Mouse (Mus musculus): ENCODE measurements around the gene Epn3. TPM values are rescaled to one million over a fixed set of nuclear protein-coding genes. Genes with fewer than 3 reads are reported as not detected.

The Epn3 gene
- total RNA-seq, 2 experiments from 2014 or later, result 33.3 to 48.4 TPM

GRCm38 (mm10) chr11:94471740-94472584 lies 27.8 kb downstream of the Epn3 start:
- DNase-seq (ENCODE audit: low spot score in 2 of 2), result no peak

- DNase-seq (ENCODE audit: low spot score in 2 of 2), result no peak
Observed at GRCm38 (mm10) chr11:94470391-94470790, 29.4 kb downstream of the Epn3 start.

GRCm38 (mm10) chr11:94469136-94470064 lies 30.4 kb downstream of the Epn3 start:
- DNase-seq (ENCODE audit: low spot score in 2 of 2), result no peak

- DNase-seq (ENCODE audit: low spot score in 2 of 2), result no peak
Observed at GRCm38 (mm10) chr11:94468582-94469064, 31.2 kb downstream of the Epn3 start.

GRCm38 (mm10) chr11:94466333-94466855 lies 33.4 kb downstream of the Epn3 start:
- no peak for DNase-seq (ENCODE audit: low spot score in 2 of 2)

GRCm38 (mm10) chr11:94464170-94464569 lies 35.6 kb downstream of the Epn3 start:
- DNase-seq (ENCODE audit: low spot score in 2 of 2), result no peak

GRCm38 (mm10) chr11:94461856-94462255 lies 37.9 kb downstream of the Epn3 start:
- no peak for DNase-seq (ENCODE audit: low spot score in 2 of 2)

GRCm38 (mm10) chr11:94457001-94457400 lies 42.8 kb downstream of the Epn3 start:
- DNase-seq (ENCODE audit: low spot score in 2 of 2), result no peak

- DNase-seq (ENCODE audit: low spot score in 2 of 2), result no peak
Observed at GRCm38 (mm10) chr11:94456347-94456746, 43.4 kb downstream of the Epn3 start.

GRCm38 (mm10) chr11:94455161-94455820 lies 44.5 kb downstream of the Epn3 start:
- DNase-seq (ENCODE audit: low spot score in 2 of 2), result no peak

GRCm38 (mm10) chr11:94454756-94455155 lies 45.0 kb downstream of the Epn3 start:
- no peak for DNase-seq (ENCODE audit: low spot score in 2 of 2)

GRCm38 (mm10) chr11:94451091-94451773 lies 48.5 kb downstream of the Epn3 start:
- no peak for DNase-seq (ENCODE audit: low spot score in 2 of 2)

GRCm38 (mm10) chr11:94449886-94450285 lies 49.9 kb downstream of the Epn3 start:
- no peak for DNase-seq (ENCODE audit: low spot score in 2 of 2)

- no peak for DNase-seq (ENCODE audit: low spot score in 2 of 2)
Observed at GRCm38 (mm10) chr11:94449239-94449638, 50.5 kb downstream of the Epn3 start.

GRCm38 (mm10) chr11:94447017-94447416 lies 52.8 kb downstream of the Epn3 start:
- DNase-seq (ENCODE audit: low spot score in 2 of 2), result no peak

- no peak for DNase-seq (ENCODE audit: low spot score in 2 of 2)
Observed at GRCm38 (mm10) chr11:94445300-94445699, 54.5 kb downstream of the Epn3 start.

GRCm38 (mm10) chr11:94444829-94445228 lies 54.9 kb downstream of the Epn3 start:
- DNase-seq (ENCODE audit: low spot score in 2 of 2), result no peak

GRCm38 (mm10) chr11:94441752-94442151 lies 58.0 kb downstream of the Epn3 start:
- no peak for DNase-seq (ENCODE audit: low spot score in 2 of 2)

- DNase-seq (ENCODE audit: low spot score in 2 of 2), result no peak
Observed at GRCm38 (mm10) chr11:94441122-94441521, 58.7 kb downstream of the Epn3 start.

GRCm38 (mm10) chr11:94440421-94440820 lies 59.4 kb downstream of the Epn3 start:
- no peak for DNase-seq (ENCODE audit: low spot score in 2 of 2)
